Mouse (Mus musculus) erythroblast, embryonic 14.5 days (primary cell): Measurements from ENCODE around the gene Nol9.

Source experiments
- GATA1 ChIP-seq: IDR thresholded peaks from 2 replicates; pipeline ENCODE4 v1.6.1; 2012; ENCODE audit warnings: low read length, inconsistent platforms, mixed read lengths
- TAL1 ChIP-seq: IDR thresholded peaks from 3 replicates; pipeline ENCODE4 v1.6.1; 2012; ENCODE audit warnings: low read length, inconsistent platforms, mixed read lengths

- TF ChIP-seq GATA1 (no peak), TAL1 (no peak)
Observed at GRCm38 (mm10) chr4:152069245-152069644, 30.1 kb downstream of the Nol9 start.
